In the genomic region with DNA sequence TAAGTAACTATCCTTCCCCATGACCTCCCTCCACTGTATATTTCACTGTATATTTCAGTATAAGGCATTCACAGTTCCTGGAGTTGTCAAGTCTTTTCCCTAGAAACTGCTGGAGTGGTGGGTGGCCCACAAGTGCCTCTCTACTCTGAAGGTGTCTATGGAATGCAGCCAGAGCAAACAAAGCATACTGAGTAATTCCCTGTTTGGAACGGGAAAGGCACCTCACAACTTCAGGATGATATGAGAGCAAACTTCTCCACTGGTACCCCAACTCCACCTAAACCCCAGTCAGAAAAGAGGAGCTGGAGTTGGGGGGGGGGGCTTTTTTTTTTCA, we compare ENCODE assay signal across 12 mouse cellular contexts. TPM values are rescaled to one million over a fixed set of nuclear protein-coding genes. Genes with fewer than 3 reads are reported as not detected.
DNase-seq lines count a peak whose midpoint lies in the region; ATAC-seq and TF ChIP-seq lines count a peak whose summit lies in the region.
"Had no signal": no experiment of that assay in that cellular context is flagged by ENCODE, and none has a peak within 500 bp of the region (broad histone marks: within the 10 kb centered on the region; RNA-seq: fewer than 3 reads in every experiment).

No protein-coding gene starts in this region.

- no peak for DNase-seq in heart, adult 11 months
- DNase-seq in 3T3-L1 (ENCODE audit: low read depth, low spot score), result peak; percentile 44
- no peak for DNase-seq in embryonic facial prominence, embryonic 10.5 days (ENCODE audit: low spot score)
- DNase-seq in lung, embryonic 14.5 days, result peak; percentile 78
- DNase-seq in embryo, embryonic 9.5 days (ENCODE audit: extremely low spot score), result no peak
- no peak for DNase-seq in cerebellum, postnatal 36 days
- DNase-seq: kidney, adult 8-10 months; retina, postnatal 1 day had no signal

- no peaks in the 10 kb centered on the region for H3K27me3 ChIP-seq in heart, embryonic 16.5 days (ENCODE audit: control insufficient read depth, insufficient read depth, low read length)
- H3K27me3 ChIP-seq in embryonic facial prominence, embryonic 10.5 days (replicated peaks; ENCODE audit: low read depth, poor library complexity, severe bottlenecking), result no peaks in the 10 kb centered on the region
- H3K27me3 ChIP-seq in lung, embryonic 14.5 days (ENCODE audit: insufficient read depth, low read length), result no peaks in the 10 kb centered on the region
- H3K27me3 ChIP-seq: hindbrain, embryonic 12.5 days; megakaryocyte, embryonic 14.5 days had no signal

- no peaks in the 10 kb centered on the region for H3K36me3 ChIP-seq in heart, embryonic 16.5 days (ENCODE audit: control insufficient read depth, insufficient read depth)
- H3K36me3 ChIP-seq in embryonic facial prominence, embryonic 10.5 days (replicated peaks), result no peaks in the 10 kb centered on the region
- no peaks in the 10 kb centered on the region for H3K36me3 ChIP-seq in lung, embryonic 14.5 days (ENCODE audit: insufficient read depth)
- H3K36me3 ChIP-seq: hindbrain, embryonic 12.5 days had no signal

- H3K4me1 ChIP-seq in heart, embryonic 16.5 days (ENCODE audit: control insufficient read depth, insufficient read depth, low read length), result peaks cover 27% of the 10 kb centered on the region
- peaks cover 25% of the 10 kb centered on the region for H3K4me1 ChIP-seq in embryonic facial prominence, embryonic 10.5 days
- H3K4me1 ChIP-seq in lung, embryonic 14.5 days (ENCODE audit: insufficient read depth), result peaks cover 12% of the 10 kb centered on the region

- no peak overlapping the region for H3K4me2 ChIP-seq in heart, embryonic 16.5 days (ENCODE audit: low read depth, low read length)
- H3K4me2 ChIP-seq in lung, embryonic 14.5 days, result peak overlapping the region; percentile 32; the same call in 1 of the 2 replicates
- H3K4me2 ChIP-seq: hindbrain, embryonic 12.5 days had no signal

- no peak overlapping the region for H3K4me3 ChIP-seq in heart, embryonic 16.5 days (ENCODE audit: low read length)
- H3K4me3 ChIP-seq in embryonic facial prominence, embryonic 10.5 days, result no peak overlapping the region
- no peak overlapping the region for H3K4me3 ChIP-seq in lung, embryonic 14.5 days (ENCODE audit: low read depth, low read length)
- H3K4me3 ChIP-seq: hindbrain, embryonic 12.5 days had no signal

- no peaks in the 10 kb centered on the region for H3K9me3 ChIP-seq in heart, embryonic 16.5 days (replicated peaks; ENCODE audit: control insufficient read depth, low read length)
- no peaks in the 10 kb centered on the region for H3K9me3 ChIP-seq in embryonic facial prominence, embryonic 10.5 days
- no peaks in the 10 kb centered on the region for H3K9me3 ChIP-seq in lung, embryonic 14.5 days (ENCODE audit: low read depth, low read length)
- H3K9me3 ChIP-seq: hindbrain, embryonic 12.5 days; megakaryocyte, embryonic 14.5 days had no signal

- WGBS in heart, embryonic 16.5 days, result 10% methylated on average over 1 of the region's 1 CpGs
- WGBS in embryonic facial prominence, embryonic 10.5 days, result 23% methylated on average over 1 of the region's 1 CpGs
- WGBS in lung, embryonic 14.5 days, result 6% methylated on average over 1 of the region's 1 CpGs

- peak overlapping the region; percentile 83 for H3K27ac ChIP-seq in heart, embryonic 16.5 days (ENCODE audit: low read length)
- 0 out of 2 replicates have a peak overlapping the region, but pooled peaks have one; percentile 15 for H3K27ac ChIP-seq in embryonic facial prominence, embryonic 10.5 days (replicated peaks)
- peak overlapping the region; percentile 95 for H3K27ac ChIP-seq in lung, embryonic 14.5 days (ENCODE audit: low read depth)
- H3K27ac ChIP-seq: hindbrain, embryonic 12.5 days had no signal

- no peak for TF ChIP-seq CTCF in lung, embryonic 14.5 days (IDR thresholded peaks at IDR 0.05; ENCODE audit: low read depth)

- no peak for ATAC-seq in heart, embryonic 16.5 days (replicated peaks; ENCODE audit: extremely low read depth, insufficient read depth, low FRiP score)
- peak; percentile 82 for ATAC-seq in lung, embryonic 14.5 days (ENCODE audit: insufficient read depth)
- ATAC-seq: forebrain, embryonic 14.5 days had no signal

- no peak overlapping the region for H3K9ac ChIP-seq in heart, embryonic 16.5 days (ENCODE audit: low read length)
- H3K9ac ChIP-seq in lung, embryonic 14.5 days, result no peak overlapping the region
- H3K9ac ChIP-seq: hindbrain, embryonic 12.5 days had no signal

RNA-seq across cellular contexts. Expression of a gene that starts 25.5 kb away (rescaled TPM):
- polyA plus RNA-seq in heart, embryonic 16.5 days (2015; fragmentation: Nextera tagmentation; extraction: Ambion mirVana), result 38.9 and 41.2 TPM in 2 replicates
- 57.2 and 58.1 TPM in 2 replicates for polyA plus RNA-seq in embryonic facial prominence, embryonic 10.5 days (2016; fragmentation: Nextera tagmentation; extraction: Ambion mirVana)
- 50.9 and 51.8 TPM in 2 replicates for polyA plus RNA-seq in lung, embryonic 14.5 days (2014; fragmentation: Nextera tagmentation; extraction: Ambion mirVana)

Comparison
In these comparisons a context has a peak if more than half of its experiments do, and no peak if none do; other contexts are left out.
1. H3K27ac ChIP-seq: peak in every context shown above with its lines; median percentile 95 in lung, embryonic 14.5 days; 83 in heart, embryonic 16.5 days; 15 in embryonic facial prominence, embryonic 10.5 days.
2. DNase-seq: peak in 3T3-L1 (single experiment) and lung, embryonic 14.5 days (single experiment); none in heart, adult 11 months (single experiment), embryonic facial prominence, embryonic 10.5 days (single experiment), embryo, embryonic 9.5 days (single experiment) and cerebellum, postnatal 36 days (0 of 2).